Mouse (Mus musculus) E14TG2a.4 (cell line): ENCODE results near the gene Fcf1.

Experiments
- CTCF ChIP-seq: conservative IDR thresholded peaks from 2 replicates; pipeline ENCODE4 v1.5.1; 2014; ENCODE audit warnings: low read length
- NANOG ChIP-seq: IDR thresholded peaks from 2 replicates; pipeline ENCODE4 v1.6.1; 2014; ENCODE audit warnings: borderline replicate concordance, low read length, mixed read lengths
- POU5F1 ChIP-seq: IDR thresholded peaks from 2 replicates; pipeline ENCODE4 v1.6.1; 2014; ENCODE audit warnings: low read length, borderline replicate concordance

- TF ChIP-seq CTCF (no peak), POU5F1 (no peak), NANOG (no peak)
Observed at GRCm38 (mm10) chr12:84940343-84940742, 30.4 kb upstream of the Fcf1 start.
